Mouse (Mus musculus): ENCODE results near the gene Zbtb16.

DNA sequence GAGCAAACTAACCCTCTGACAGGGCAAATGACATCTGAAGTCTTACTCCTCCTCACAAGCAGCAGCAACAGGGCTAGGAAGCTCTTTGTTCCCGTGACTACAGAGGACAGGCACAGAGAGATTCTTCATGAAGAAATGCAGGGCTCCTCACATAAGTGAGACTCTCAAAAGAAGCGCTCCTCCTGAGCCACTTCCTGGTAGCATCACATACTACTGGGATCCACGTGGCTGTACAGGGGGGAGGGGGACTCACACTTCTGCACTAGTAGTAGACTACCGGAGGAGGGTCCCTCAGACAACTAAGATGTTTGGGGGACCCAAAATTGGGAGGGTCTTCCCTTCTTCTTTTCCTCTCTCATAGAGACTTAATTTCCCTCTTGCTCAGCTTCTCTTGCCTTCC lies 139.7 kb downstream of the Zbtb16 start:
- no peak for TF ChIP-seq CHD2 (IDR thresholded peaks at IDR 0.05; ENCODE audit: low read depth, low read length)
- TF ChIP-seq ZC3H11A (IDR thresholded peaks at IDR 0.05; ENCODE audit: borderline replicate concordance, low read depth, low read length), result no peak
- no peak for TF ChIP-seq MAFK (IDR thresholded peaks at IDR 0.05; ENCODE audit: insufficient read depth, low read depth, low read length)
- TF ChIP-seq HCFC1 (IDR thresholded peaks at IDR 0.05; ENCODE audit: borderline replicate concordance, insufficient read depth, low read length), result no peak
